Mouse (Mus musculus) thymus, adult 2 months (tissue): ENCODE measurements around the gene Bach1.

Experiments used
- CTCF ChIP-seq: fragments of 200-500 bp; IDR thresholded peaks from 2 replicates; pipeline ENCODE4 v1.5.1; 2012; ENCODE audit warnings: mild to moderate bottlenecking, control low read depth, low read length, moderate library complexity, borderline replicate concordance; ENCODE audit not compliant: control insufficient read depth, poor library complexity, insufficient read depth; ENCODE audit errors: extremely low read depth
- POLR2A ChIP-seq: fragments of 200-500 bp; IDR thresholded peaks from 2 replicates; pipeline ENCODE4 v1.6.1; 2012; ENCODE audit warnings: mild to moderate bottlenecking, low read length, control low read depth, moderate library complexity; ENCODE audit not compliant: control insufficient read depth, poor library complexity, insufficient read depth; ENCODE audit errors: extremely low read depth

- no peak for TF ChIP-seq CTCF
- TF ChIP-seq POLR2A, result no peak
Observed at GRCm38 (mm10) chr16:87654016-87654575, 44.6 kb upstream of the Bach1 start.
